ENCODE assay signal across 24 mouse cellular contexts in genomic region chr7:126218311-126218710, GRCm38 (mm10). TPM values are rescaled to one million over a fixed set of nuclear protein-coding genes. Genes with fewer than 3 reads are reported as not detected.
DNase-seq lines count a peak whose midpoint lies in the region; ATAC-seq and TF ChIP-seq lines count a peak whose summit lies in the region.
"Had no signal": no experiment of that assay in that cellular context is flagged by ENCODE, and none has a peak within 500 bp of the region (broad histone marks: within the 10 kb centered on the region; RNA-seq: fewer than 3 reads in every experiment).

No protein-coding gene starts in this region.

- H3K36me3 ChIP-seq in ES-Bruce4 (ENCODE audit: control insufficient read depth, insufficient read depth, low read length, poor library complexity, severe bottlenecking), result no peaks in the 10 kb centered on the region
- no peaks in the 10 kb centered on the region for H3K36me3 ChIP-seq in forebrain, postnatal 0 days (ENCODE audit: insufficient read depth)
- H3K36me3 ChIP-seq: G1E had no signal

- DNase-seq in ES-CJ7 (ENCODE audit: low read depth, low spot score) (peak; percentile 92), R1 (ENCODE audit: low read depth, low spot score) (peak; percentile 85), ZHBTc4 (ENCODE audit: low read depth, low spot score) (peak; percentile 66)
- DNase-seq in forebrain, postnatal 0 days, result no peak
- DNase-seq in adrenal gland, adult (ENCODE audit: inconsistent age in 2 of 2, low spot score in 1 of 2), result no peak
- no peak for DNase-seq in lung, postnatal 10 days
- DNase-seq in kidney, postnatal 14 days, result no peak
- DNase-seq: adrenal gland, adult 2 months; adrenal gland, adult 8-10 months; adrenal gland, postnatal 10 days; adrenal gland, postnatal 14 days; adrenal gland, postnatal 25 days; adrenal gland, postnatal 36 days; B cell, adult 2 months; cerebellum, adult 11 months; cerebellum, adult 11-12 months; cerebellum, adult 18-20 months; cerebellum, adult 2 months; cerebellum, adult 8-10 months had no signal

- no peak for TF ChIP-seq CTCF in ES-Bruce4 (IDR thresholded peaks at IDR 0.05; ENCODE audit: low read depth, low read length)
- TF ChIP-seq CTCF in forebrain, postnatal 0 days (IDR thresholded peaks at IDR 0.05; ENCODE audit: low read depth), result no peak

- ATAC-seq in forebrain, postnatal 0 days, result no peak
- ATAC-seq: activated CD4-positive, CD25-positive, alpha-beta regulatory T cell, adult 4 months; CD4-positive, CD25-positive, alpha-beta regulatory T cell, adult 4 months; Patski had no signal

- TF ChIP-seq POLR2A in ES-Bruce4 (IDR thresholded peaks at IDR 0.05; ENCODE audit: insufficient read depth, low read length), result no peak

- TF ChIP-seq EP300 in ES-Bruce4 (IDR thresholded peaks at IDR 0.05; ENCODE audit: insufficient read depth, low read depth, low read length), result 0 out of 2 replicates have a peak, but pooled peaks have one; percentile 41

- peaks cover 6% of the 10 kb centered on the region for H3K4me1 ChIP-seq in ES-Bruce4 (ENCODE audit: control insufficient read depth, insufficient read depth, low read length)
- no peaks in the 10 kb centered on the region for H3K4me1 ChIP-seq in forebrain, postnatal 0 days (ENCODE audit: insufficient read depth)

- no peaks in the 10 kb centered on the region for H3K9me3 ChIP-seq in ES-Bruce4 (replicated peaks; ENCODE audit: control insufficient read depth, insufficient read depth, low read length, poor library complexity, severe bottlenecking)
- H3K9me3 ChIP-seq in forebrain, postnatal 0 days (ENCODE audit: low read length), result no peaks in the 10 kb centered on the region
- H3K9me3 ChIP-seq: G1E had no signal

- 71% methylated on average over 1 of the region's 1 CpGs for WGBS in forebrain, postnatal 0 days

- H3K4me3 ChIP-seq in ES-Bruce4 (ENCODE audit: low read depth, low read length), result no peak overlapping the region
- no peak overlapping the region for H3K4me3 ChIP-seq in forebrain, postnatal 0 days (ENCODE audit: low read depth, low read length)

- no peaks in the 10 kb centered on the region for H3K27me3 ChIP-seq in ES-Bruce4 (ENCODE audit: control insufficient read depth, insufficient read depth, low read length, poor library complexity, severe bottlenecking)
- H3K27me3 ChIP-seq in forebrain, postnatal 0 days (ENCODE audit: insufficient read depth, low read length), result no peaks in the 10 kb centered on the region
- H3K27me3 ChIP-seq: Patski had no signal

- no peak overlapping the region for H3K4me2 ChIP-seq in forebrain, postnatal 0 days (ENCODE audit: low read depth)

- no peak overlapping the region for H3K9ac ChIP-seq in ES-Bruce4 (ENCODE audit: low read depth, poor library complexity, severe bottlenecking)
- no peak overlapping the region for H3K9ac ChIP-seq in forebrain, postnatal 0 days

- peak overlapping the region; percentile 31; the same call in 1 of the 2 replicates for H3K27ac ChIP-seq in ES-Bruce4 (ENCODE audit: insufficient read depth, low read length)
- H3K27ac ChIP-seq in forebrain, postnatal 0 days (ENCODE audit: low read depth, low read length), result no peak overlapping the region

RNA-seq across cellular contexts. Expression of gene Xpo6, which starts 18.0 kb away (rescaled TPM):
- polyA plus RNA-seq in ES-Bruce4 (2011; ENCODE audit: insufficient read depth, insufficient read length, low read depth, missing spikeins), result 126 and 136 TPM in 2 replicates
- 70.6 and 81.4 TPM in 2 replicates for total RNA-seq in forebrain, postnatal 0 days (2014; rRNA removed)
- 29.8 and 42.8 TPM in 2 replicates for polyA plus RNA-seq in forebrain, postnatal 0 days (2015; fragmentation: Nextera tagmentation; extraction: Ambion mirVana)

RNA-seq across cellular contexts. Expression of gene Sbk1, which starts 54.1 kb away (rescaled TPM):
- 24.7 TPM in 2 replicates for polyA plus RNA-seq in ES-Bruce4 (2011; ENCODE audit: insufficient read depth, insufficient read length, low read depth, missing spikeins)
- total RNA-seq in forebrain, postnatal 0 days (2014; rRNA removed), result 445 and 497 TPM in 2 replicates
- polyA plus RNA-seq in forebrain, postnatal 0 days (2015; fragmentation: Nextera tagmentation; extraction: Ambion mirVana), result 204 and 224 TPM in 2 replicates

Comparison
In these comparisons a context has a peak if more than half of its experiments do, and no peak if none do; other contexts are left out.
1. DNase-seq: peak in ES-CJ7 (single experiment), R1 (single experiment) and ZHBTc4 (single experiment); none in forebrain, postnatal 0 days (single experiment), adrenal gland, adult (0 of 2), lung, postnatal 10 days (single experiment) and kidney, postnatal 14 days (single experiment).